ENCODE assay signal across 9 mouse cellular contexts in genomic region chr13:37619841-37620725, GRCm38 (mm10).
A peak's percentile ranks its signal among the peaks of the same experiment; 100 is the strongest.
DNase-seq lines count a peak whose midpoint lies in the region; ATAC-seq and TF ChIP-seq lines count a peak whose summit lies in the region.
"Had no signal": no experiment of that assay in that cellular context is flagged by ENCODE, and none has a peak within 500 bp of the region (broad histone marks: within the 10 kb centered on the region; RNA-seq: fewer than 3 reads in every experiment).

No protein-coding gene starts in this region.

- H3K79me2 ChIP-seq in CH12.LX (replicated peaks; ENCODE audit: control insufficient read depth, extremely low read depth, insufficient read depth, poor library complexity, severe bottlenecking), result no peaks in the 10 kb centered on the region

- no peak for TF ChIP-seq RAD21 in CH12.LX (IDR thresholded peaks at IDR 0.05; ENCODE audit: low read depth, low read length)

- peak overlapping the region; percentile 19; the same call in 1 of the 2 replicates for H3K4me2 ChIP-seq in CH12.LX (ENCODE audit: insufficient read depth, low read depth, poor library complexity, severe bottlenecking)
- H3K4me2 ChIP-seq in liver, postnatal 0 days (ENCODE audit: low read depth, low read length), result peak overlapping the region; percentile 46
- no peak overlapping the region for H3K4me2 ChIP-seq in hindbrain, embryonic 14.5 days (replicated peaks)
- H3K4me2 ChIP-seq: neural tube, embryonic 12.5 days had no signal

- H3K27me3 ChIP-seq in CH12.LX (replicated peaks), result no peaks in the 10 kb centered on the region
- no peaks in the 10 kb centered on the region for H3K27me3 ChIP-seq in liver, postnatal 0 days (ENCODE audit: insufficient read depth, low read length)
- H3K27me3 ChIP-seq in hindbrain, embryonic 14.5 days (ENCODE audit: control insufficient read depth, insufficient read depth, low read length), result no peaks in the 10 kb centered on the region
- H3K27me3 ChIP-seq: neural tube, embryonic 12.5 days had no signal

- H3K4me1 ChIP-seq in CH12.LX (ENCODE audit: control insufficient read depth in 1 of 2, insufficient read depth in 2 of 2), result peaks cover 8% of the 10 kb centered on the region in 2 experiments
- H3K4me1 ChIP-seq in liver, postnatal 0 days (ENCODE audit: insufficient read depth), result peaks cover 23% of the 10 kb centered on the region
- no peaks in the 10 kb centered on the region for H3K4me1 ChIP-seq in hindbrain, embryonic 14.5 days (replicated peaks; ENCODE audit: control insufficient read depth, insufficient read depth, low read length)
- H3K4me1 ChIP-seq: neural tube, embryonic 12.5 days had no signal

- in situ Hi-C loops in CH12.LX (cut with MboI; ENCODE audit: low pct_ligation_motif_present, low pct_unique_long_range_greater_than_20kb, low sequenced_read_pairs), result no loop called here

- no peak overlapping the region for H3K27ac ChIP-seq in CH12.LX (ENCODE audit: insufficient read depth, low read depth)
- H3K27ac ChIP-seq in liver, postnatal 0 days (ENCODE audit: low read depth), result peak overlapping the region; percentile 98
- no peak overlapping the region for H3K27ac ChIP-seq in hindbrain, embryonic 14.5 days
- H3K27ac ChIP-seq: neural tube, embryonic 12.5 days had no signal

- peak; percentile 92 for ATAC-seq in liver, postnatal 0 days
- no peak for ATAC-seq in hindbrain, embryonic 14.5 days (ENCODE audit: low FRiP score)

- TF ChIP-seq CTCF in CH12.LX (conservative IDR thresholded peaks at IDR 0.05 in 1 of 2, IDR thresholded peaks at IDR 0.05 in 1 of 2; ENCODE audit: low read depth in 2 of 2, low read length in 2 of 2), result no peak
- TF ChIP-seq CTCF in liver, postnatal 0 days (IDR thresholded peaks at IDR 0.05; ENCODE audit: low read depth), result no peak

- TF ChIP-seq EP300 in CH12.LX (IDR thresholded peaks at IDR 0.05; ENCODE audit: low read length), result 0 out of 2 replicates have a peak, but pooled peaks have one; percentile 11
- peak; percentile 65; the same call in 1 of the 2 replicates for TF ChIP-seq EP300 in liver, postnatal 0 days (IDR thresholded peaks at IDR 0.05; ENCODE audit: low read depth)

- no peak overlapping the region for H3K4me3 ChIP-seq in CH12.LX (replicated peaks in 1 of 3; ENCODE audit: low read depth in 2 of 3, low read length in 2 of 3, poor library complexity in 1 of 3)
- no peak overlapping the region for H3K4me3 ChIP-seq in liver, postnatal 0 days (ENCODE audit: low read depth, low read length)
- no peak overlapping the region for H3K4me3 ChIP-seq in hindbrain, embryonic 14.5 days (replicated peaks; ENCODE audit: low read length)
- H3K4me3 ChIP-seq: neural tube, embryonic 12.5 days had no signal

- WGBS in liver, postnatal 0 days (ENCODE audit: insufficient replicate concordance), result 17% methylated on average over 11 of the region's 11 CpGs
- 65% methylated on average over 11 of the region's 11 CpGs for WGBS in hindbrain, embryonic 14.5 days

- DNase-seq in 416B (ENCODE audit: low read depth) (peak; percentile 99), CH12.LX (ENCODE audit: extremely low read depth) (no peak)
- DNase-seq in gastrocnemius, postnatal 10 days, result peak; percentile 20
- peak; percentile 84 for DNase-seq in kidney, adult 11 months
- DNase-seq in liver, postnatal 0 days, result peak; percentile 75
- DNase-seq in spleen, adult 12 weeks (ENCODE audit: low spot score), result peak; percentile 5
- DNase-seq in layer of hippocampus, adult 9-10 months (ENCODE audit: low spot score), result no peak
- no peak for DNase-seq in hindbrain, embryonic 14.5 days (ENCODE audit: low spot score)

- dilution Hi-C loops in CH12.LX (cut with MboI; ENCODE audit: extremely low pct_ligation_motif_present, extremely low pct_unique_long_range_greater_than_20kb, low sequenced_read_pairs), result no loop called here

- TF ChIP-seq POLR2A in CH12.LX (IDR thresholded peaks at IDR 0.05; ENCODE audit: low read depth, low read length), result no peak

- H3K36me3 ChIP-seq in CH12.LX (replicated peaks in 1 of 2; ENCODE audit: control insufficient read depth in 1 of 2, insufficient read depth in 1 of 2, low read length in 1 of 2), result no peaks in the 10 kb centered on the region
- no peaks in the 10 kb centered on the region for H3K36me3 ChIP-seq in liver, postnatal 0 days (replicated peaks; ENCODE audit: insufficient read depth, low read length)
- H3K36me3 ChIP-seq in hindbrain, embryonic 14.5 days (replicated peaks; ENCODE audit: control insufficient read depth, insufficient read depth), result no peaks in the 10 kb centered on the region
- H3K36me3 ChIP-seq: neural tube, embryonic 12.5 days had no signal

- H3K9ac ChIP-seq in CH12.LX (ENCODE audit: insufficient read depth, low read depth), result no peak overlapping the region; the same call in 1 of the 2 replicates
- peak overlapping the region; percentile 36; the same call in 1 of the 2 replicates for H3K9ac ChIP-seq in liver, postnatal 0 days (replicated peaks)
- H3K9ac ChIP-seq in hindbrain, embryonic 14.5 days, result no peak overlapping the region
- H3K9ac ChIP-seq: neural tube, embryonic 12.5 days had no signal

- peaks cover 2% of the 10 kb centered on the region for H3K9me3 ChIP-seq in CH12.LX (replicated peaks; ENCODE audit: low read length)
- H3K9me3 ChIP-seq in liver, postnatal 0 days (ENCODE audit: low read length), result no peaks in the 10 kb centered on the region
- H3K9me3 ChIP-seq in hindbrain, embryonic 14.5 days (ENCODE audit: control insufficient read depth, low read length), result no peaks in the 10 kb centered on the region
- H3K9me3 ChIP-seq: neural tube, embryonic 12.5 days had no signal

TF ChIP-seq in CH12.LX, 34 proteins besides CTCF, POLR2A, EP300 and RAD21:
- TF ChIP-seq CHD2 (IDR thresholded peaks at IDR 0.05; ENCODE audit: low read length), result no peak
- no peak for TF ChIP-seq USF2 (conservative IDR thresholded peaks at IDR 0.05; ENCODE audit: low read depth, low read length)
- no peak for TF ChIP-seq ZKSCAN1 (IDR thresholded peaks at IDR 0.05; ENCODE audit: borderline replicate concordance, low read depth, low read length)
- no peak for TF ChIP-seq PAX5 (IDR thresholded peaks at IDR 0.05; ENCODE audit: low read length)
- TF ChIP-seq RCOR1 (conservative IDR thresholded peaks at IDR 0.05; ENCODE audit: low read depth, low read length), result no peak
- no peak for TF ChIP-seq SMC3 (IDR thresholded peaks at IDR 0.05; ENCODE audit: low read depth, low read length)
- no peak for TF ChIP-seq BHLHE40 (IDR thresholded peaks at IDR 0.05; ENCODE audit: low read depth, low read length)
- TF ChIP-seq NRF1 (IDR thresholded peaks at IDR 0.05; ENCODE audit: low read depth, low read length), result no peak
- TF ChIP-seq MXI1 (IDR thresholded peaks at IDR 0.05; ENCODE audit: low read depth, low read length), result no peak
- TF ChIP-seq UBTF (IDR thresholded peaks at IDR 0.05; ENCODE audit: low read depth, low read length), result no peak
- TF ChIP-seq HCFC1 (IDR thresholded peaks at IDR 0.05; ENCODE audit: low read depth, low read length), result no peak
- TF ChIP-seq MYC (IDR thresholded peaks at IDR 0.05; ENCODE audit: low read depth, low read length), result no peak
- no peak for TF ChIP-seq CHD1 (IDR thresholded peaks at IDR 0.05; ENCODE audit: low read depth, low read length)
- TF ChIP-seq ZNF384 (IDR thresholded peaks at IDR 0.05; ENCODE audit: low read depth, low read length), result no peak
- TF ChIP-seq ETS1 (conservative IDR thresholded peaks at IDR 0.05; ENCODE audit: low read depth, low read length), result no peak
- no peak for TF ChIP-seq GABPA (IDR thresholded peaks at IDR 0.05; ENCODE audit: insufficient replicate concordance, low read depth, low read length)
- TF ChIP-seq MEF2A (IDR thresholded peaks at IDR 0.05; ENCODE audit: borderline replicate concordance, low read depth, low read length), result no peak
- no peak for TF ChIP-seq IRF4 (IDR thresholded peaks at IDR 0.05; ENCODE audit: low read depth, low read length)
TF ChIP-seq in CH12.LX: peak in this region for 0.

Comparison
In these comparisons a context has a peak if more than half of its experiments do, and no peak if none do; other contexts are left out.
1. DNase-seq: peak in 416B (single experiment), gastrocnemius, postnatal 10 days (single experiment), kidney, adult 11 months (single experiment), liver, postnatal 0 days (single experiment) and spleen, adult 12 weeks (single experiment); none in CH12.LX (single experiment), layer of hippocampus, adult 9-10 months (single experiment) and hindbrain, embryonic 14.5 days (single experiment).